Mouse (Mus musculus) bone marrow macrophage, adult 2 months (primary cell): ENCODE data around the gene Gm6337. TPM values are rescaled to one million over a fixed set of nuclear protein-coding genes. Genes with fewer than 3 reads are reported as not detected.
"Not testable (repeated sequence)": the region's sequence is repeated elsewhere in the genome, so short reads cannot be mapped to it uniquely, and the experiment has no call there.

Experiments used
- H3K27ac ChIP-seq: 2 replicates; pipeline ENCODE4 v1.5.1; 2012; ENCODE audit warnings: low read depth, low read length; ENCODE audit not compliant: insufficient read depth
- H3K4me1 ChIP-seq: 2 replicates; pipeline ENCODE4 v1.6.1; 2012; ENCODE audit warnings: low read length; ENCODE audit not compliant: control insufficient read depth, insufficient read depth
- H3K4me3 ChIP-seq: 2 replicates; pipeline ENCODE4 v1.5.1; 2012; ENCODE audit warnings: mild to moderate bottlenecking, low read length, moderate library complexity; ENCODE audit not compliant: insufficient read depth
- polyA plus RNA-seq: library from polyadenylated mRNA; stranded (reverse); fragments of >200 nt; gene quantifications from 2 replicates; pipeline ENCODE4 v1.2.4, GENCODE M21; 2012; ENCODE audit not compliant: missing spikeins, insufficient read depth, insufficient read length

Gene Gm6337
- polyA plus RNA-seq, result not detected in 2 replicates

GRCm38 (mm10) chr14:6058167-6058566 is at the start of gene Gm6337:
Gene Gm6337 (minus strand): TSS chr14:6058267.
- H3K4me1 ChIP-seq, H3K4me3 ChIP-seq, H3K27ac ChIP-seq: not testable (repeated sequence)

GRCm38 (mm10) chr14:6107500-6107899 is 49.4 kb upstream of the Gm6337 start:
- not testable (repeated sequence) for H3K27ac ChIP-seq, H3K4me1 ChIP-seq, H3K4me3 ChIP-seq

- H3K27ac ChIP-seq, result not testable (repeated sequence)
Observed at GRCm38 (mm10) chr14:6093842-6094241, 35.8 kb upstream of the Gm6337 start, which contains the start of gene Gm8206. Gene Gm8206 (minus strand): TSS chr14:6093942.

More at GRCm38 (mm10) chr14:6093842-6094241, 35.8 kb upstream of the Gm6337 start, which contains the start of gene Gm8206:
- H3K4me3 ChIP-seq, H3K4me1 ChIP-seq: not testable (repeated sequence)

Other genes starting within 250 kb of the Gm6337 start
- not detected in 2 replicates for gene Gm3424, start 227.9 kb downstream of the Gm6337 start, polyA plus RNA-seq
- gene Gm8237, start 177.9 kb downstream of the Gm6337 start, polyA plus RNA-seq, result not detected in 2 replicates
- not detected in 2 replicates for gene Gm3248, start 96.5 kb downstream of the Gm6337 start, polyA plus RNA-seq
- not detected in 2 replicates for gene Gm3453, start 79.1 kb downstream of the Gm6337 start, polyA plus RNA-seq
- gene Gm8206, start 35.7 kb upstream of the Gm6337 start, polyA plus RNA-seq, result not detected in 2 replicates
- gene Gm3468, start 50.4 kb upstream of the Gm6337 start, polyA plus RNA-seq, result not detected in 2 replicates
- not detected in 2 replicates for gene Gm3476, start 67.5 kb upstream of the Gm6337 start, polyA plus RNA-seq
- gene Gm21560, start 161.0 kb upstream of the Gm6337 start, polyA plus RNA-seq, result not detected in 2 replicates
- gene Gm3411, start 229.0 kb upstream of the Gm6337 start, polyA plus RNA-seq, result not detected in 2 replicates
- not detected in 2 replicates for gene Gm21103, start 246.6 kb upstream of the Gm6337 start, polyA plus RNA-seq